Comparison of ENCODE assay signal across 8 mouse cellular contexts in the genomic region with DNA sequence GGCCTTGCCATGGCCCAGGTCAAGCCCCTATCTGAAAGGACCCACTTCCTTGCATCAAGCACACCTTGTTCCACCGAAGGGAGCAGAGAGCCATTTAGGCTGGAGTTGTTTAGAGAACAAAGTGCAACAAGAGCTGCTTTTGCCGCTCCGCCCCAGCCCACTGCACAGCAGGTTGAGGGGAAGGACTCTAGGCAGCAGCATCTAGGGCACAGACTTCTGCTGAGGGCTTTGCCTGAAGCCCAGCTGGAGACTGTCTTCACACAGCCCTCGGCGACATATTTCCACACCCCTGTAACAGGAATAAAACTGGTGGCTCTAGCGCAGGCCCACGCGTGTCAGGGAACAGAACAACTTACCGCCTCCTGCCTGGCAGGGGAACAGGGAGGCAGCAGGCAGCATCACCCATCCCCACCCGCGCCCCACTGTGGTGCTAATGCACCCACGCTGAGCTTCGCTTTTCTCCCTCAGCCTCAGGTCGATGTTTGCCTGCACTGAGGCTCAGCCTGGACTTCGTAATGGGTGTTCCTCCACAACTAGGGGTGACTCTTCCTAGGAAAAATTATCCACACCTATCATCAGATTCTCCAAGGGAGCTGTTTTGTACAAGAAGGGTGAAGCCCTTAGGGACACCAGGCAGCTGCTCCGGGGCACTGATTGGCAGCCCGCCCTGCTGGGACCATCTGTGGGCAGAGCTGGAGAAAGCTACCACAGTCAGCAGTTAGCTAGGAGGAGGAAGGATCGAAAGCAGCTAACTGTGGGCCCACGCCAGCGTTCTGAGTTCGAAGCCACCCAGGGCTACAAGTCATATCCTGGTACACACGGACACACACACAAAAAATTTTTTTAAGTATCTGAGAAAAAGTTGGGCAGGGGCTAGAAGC. TPM values are rescaled to one million over a fixed set of nuclear protein-coding genes. Genes with fewer than 3 reads are reported as not detected.
A peak's percentile ranks its signal among the peaks of the same experiment; 100 is the strongest.
DNase-seq lines count a peak whose midpoint lies in the region; ATAC-seq lines count a peak whose summit lies in the region.

A gene (plus strand): TSS at position 10 of the 881 bp plus-strand sequence.
A gene (minus strand): TSS at position 20 of the 881 bp plus-strand sequence.

- peak within 1 kb of the TSS; percentile 97 for H3K9ac ChIP-seq in embryonic facial prominence, embryonic 15.5 days
- peak within 1 kb of the TSS; percentile 93 for H3K9ac ChIP-seq in hindbrain, embryonic 14.5 days

- H3K36me3 ChIP-seq in embryonic facial prominence, embryonic 15.5 days = peaks cover 53% of the 10 kb centered on the region
- H3K36me3 ChIP-seq in hindbrain, embryonic 14.5 days (replicated peaks; ENCODE audit: control insufficient read depth, insufficient read depth) = peaks cover 52% of the 10 kb centered on the region

- H3K4me3 ChIP-seq in embryonic facial prominence, embryonic 15.5 days (replicated peaks) = peak within 1 kb of the TSS; percentile 80
- H3K4me3 ChIP-seq in hindbrain, embryonic 14.5 days (replicated peaks; ENCODE audit: low read length) = peak within 1 kb of the TSS; percentile 79

- WGBS in embryonic facial prominence, embryonic 15.5 days = 22% methylated on average over 22 of the region's 22 CpGs
- 23% methylated on average over 22 of the region's 22 CpGs for WGBS in hindbrain, embryonic 14.5 days

- no peaks in the 10 kb centered on the region for H3K9me3 ChIP-seq in embryonic facial prominence, embryonic 15.5 days (replicated peaks)
- no peaks in the 10 kb centered on the region for H3K9me3 ChIP-seq in hindbrain, embryonic 14.5 days (ENCODE audit: control insufficient read depth, low read length)

- peak within 1 kb of the TSS; percentile 97 for H3K27ac ChIP-seq in embryonic facial prominence, embryonic 15.5 days (replicated peaks)
- H3K27ac ChIP-seq in hindbrain, embryonic 14.5 days = peak within 1 kb of the TSS; percentile 96

- H3K4me1 ChIP-seq in embryonic facial prominence, embryonic 15.5 days = peaks cover 45% of the 10 kb centered on the region
- peaks cover 27% of the 10 kb centered on the region for H3K4me1 ChIP-seq in hindbrain, embryonic 14.5 days (replicated peaks; ENCODE audit: control insufficient read depth, insufficient read depth, low read length)

- peak within 1 kb of the TSS; percentile 86 for H3K4me2 ChIP-seq in embryonic facial prominence, embryonic 15.5 days (replicated peaks)
- peak within 1 kb of the TSS; percentile 96 for H3K4me2 ChIP-seq in hindbrain, embryonic 14.5 days (replicated peaks)

- peak; percentile 67 to 69 for DNase-seq in B cell, adult 2 months
- DNase-seq in Muller cell, postnatal 12 days (ENCODE audit: inconsistent ontology term) = peak; percentile 27
- DNase-seq in hindbrain, embryonic 14.5 days (ENCODE audit: low spot score) = peak; percentile 57
- DNase-seq in left cerebral cortex, adult 18-20 months (ENCODE audit: low spot score in 2 of 2) = peak; percentile 86 to 94
- peak; percentile 53 for DNase-seq in lung, postnatal 25 days (ENCODE audit: low spot score)
- peak; percentile 87 to 92 for DNase-seq in right cerebral cortex, postnatal 10 days (ENCODE audit: low spot score in 2 of 2)
- no peak for DNase-seq in ovary, adult 18-20 months (ENCODE audit: low spot score)

- no peaks in the 10 kb centered on the region for H3K27me3 ChIP-seq in embryonic facial prominence, embryonic 15.5 days
- H3K27me3 ChIP-seq in hindbrain, embryonic 14.5 days (ENCODE audit: control insufficient read depth, insufficient read depth, low read length) = no peaks in the 10 kb centered on the region

- ATAC-seq in embryonic facial prominence, embryonic 15.5 days (ENCODE audit: insufficient number of reproducible peaks, low FRiP score, low TSS enrichment, low read depth) = 0 out of 2 replicates have a peak, but pooled peaks have one; percentile 22
- ATAC-seq in hindbrain, embryonic 14.5 days (ENCODE audit: low FRiP score) = peak; percentile 4; the same call in 1 of the 2 replicates

RNA-seq across cellular contexts. Expression of the first gene that starts in this region (rescaled TPM):
- 0.71 TPM in 1 of 2 replicates, not detected in the other for polyA plus RNA-seq in embryonic facial prominence, embryonic 15.5 days (2015; fragmentation: Nextera tagmentation; extraction: Ambion mirVana)
- not detected in 2 replicates for polyA plus RNA-seq in hindbrain, embryonic 14.5 days (2014; fragmentation: Nextera tagmentation; extraction: Ambion mirVana)
- 1 to 10 TPM in 1 of 2 experiments, not detected in 1; 1.6 TPM for total RNA-seq in left cerebral cortex, adult 18-20 months (2021)

RNA-seq across cellular contexts. Expression of the second gene that starts in this region (rescaled TPM):
- 250 and 257 TPM in 2 replicates for polyA plus RNA-seq in embryonic facial prominence, embryonic 15.5 days (2015; fragmentation: Nextera tagmentation; extraction: Ambion mirVana)
- polyA plus RNA-seq in hindbrain, embryonic 14.5 days (2014; fragmentation: Nextera tagmentation; extraction: Ambion mirVana) = 140 and 158 TPM in 2 replicates
- 10 to 100 TPM; 94.9 to 97.0 TPM for total RNA-seq in left cerebral cortex, adult 18-20 months (2021)
